Mouse (Mus musculus) neural tube, embryonic 11.5 days (tissue): ENCODE measurements around the gene Efcab14. TPM values are rescaled to one million over a fixed set of nuclear protein-coding genes. Genes with fewer than 3 reads are reported as not detected.

Experiments used
- ATAC-seq: fragments of 200-750 bp; cut with Nextera tagmentation; 2 replicates; pipeline ENCODE4 v1.8.0; 2017; ENCODE audit warnings: moderate number of reproducible peaks, mild to moderate bottlenecking, moderate TSS enrichment, moderate library complexity; ENCODE audit not compliant: insufficient read depth, low FRiP score, low TSS enrichment
- DNase-seq: peaks from one replicate; pipeline ENCODE4 v3.0.0-alpha.2; 2015; ENCODE audit warnings: low spot score
- H3K27ac ChIP-seq: fragments of 300-500 bp; sonication (generic); 2 replicates; pipeline ENCODE4 v1.5.1; 2014; ENCODE audit warnings: low read depth, mild to moderate bottlenecking, low read length
- H3K27me3 ChIP-seq: fragments of 300-500 bp; sonication (generic); 2 replicates; pipeline ENCODE4 v1.6.1; 2014; ENCODE audit warnings: mild to moderate bottlenecking, low read length, mixed read lengths; ENCODE audit not compliant: control insufficient read depth, insufficient read depth
- H3K36me3 ChIP-seq: fragments of 300-500 bp; sonication (generic); 2 replicates; pipeline ENCODE4 v1.6.1; 2014; ENCODE audit warnings: mild to moderate bottlenecking, low read length, moderate library complexity, mixed read lengths; ENCODE audit not compliant: control insufficient read depth, insufficient read depth
- H3K4me1 ChIP-seq: fragments of 300-500 bp; sonication (generic); 2 replicates; pipeline ENCODE4 v1.6.1; 2014; ENCODE audit warnings: low read length, mixed read lengths; ENCODE audit not compliant: control insufficient read depth, insufficient read depth
- H3K4me2 ChIP-seq: fragments of 300-500 bp; sonication (generic); 2 replicates; pipeline ENCODE4 v1.6.1; 2014; ENCODE audit warnings: low read depth, mild to moderate bottlenecking, moderate library complexity
- H3K4me3 ChIP-seq: fragments of 300-500 bp; sonication (generic); 2 replicates; pipeline ENCODE4 v1.5.1; 2014; ENCODE audit warnings: low read depth, low read length
- H3K9ac ChIP-seq: fragments of 300-500 bp; sonication (generic); 2 replicates; pipeline ENCODE4 v1.6.1; 2014; ENCODE audit warnings: mild to moderate bottlenecking, low read length
- H3K9me3 ChIP-seq: fragments of 300-500 bp; sonication (generic); 2 replicates; pipeline ENCODE4 v1.6.1; 2016; ENCODE audit warnings: low read length; ENCODE audit not compliant: control insufficient read depth
- WGBS: fragments of 180-500 bp; shearing (Covaris S2); extraction: QIAGEN DNeasy Blood & Tissue Kit; methylation state at CpG from one replicate; pipeline ENCODE4 v1.1.7; 2014; 5-methylcytosine and 5-hydroxymethylcytosine counted together
- polyA plus RNA-seq: library from polyadenylated mRNA; unstranded; fragments of >200 nt; fragmentation: Nextera tagmentation; extraction: Ambion mirVana; gene quantifications from 2 replicates; pipeline ENCODE4 v1.2.1, GENCODE M21; 2014

The Efcab14 gene
- polyA plus RNA-seq, 1 experiment from 2014 or later, result 44.7 TPM

DNA sequence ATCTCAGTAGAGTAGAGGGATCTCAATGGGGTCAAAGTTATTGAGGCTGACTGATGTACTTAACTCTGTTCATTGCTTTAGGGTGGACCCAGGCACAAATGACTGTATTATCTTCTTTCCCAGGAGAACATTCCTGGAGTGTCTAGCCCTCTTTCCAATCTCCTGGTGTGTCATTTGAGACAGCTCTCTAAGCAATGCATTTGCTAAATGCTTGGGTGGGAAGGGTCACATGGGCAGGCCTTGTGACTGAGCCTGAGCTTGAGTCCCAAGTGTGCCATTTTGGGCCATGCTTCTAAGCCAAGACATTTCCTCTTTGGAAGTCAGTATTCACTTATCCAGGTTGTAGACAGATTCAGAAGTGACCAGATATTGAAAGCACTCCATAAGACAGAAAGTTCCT is 83.9 kb downstream of the Efcab14 start:
- H3K9me3 ChIP-seq, result no peaks in the 10 kb centered on the region
- H3K36me3 ChIP-seq, result no peaks in the 10 kb centered on the region
- DNase-seq (no peak), ATAC-seq (no peak)
- H3K4me2 ChIP-seq, result no peak overlapping the region
- H3K27me3 ChIP-seq, result no peaks in the 10 kb centered on the region
- no peak overlapping the region for H3K27ac ChIP-seq
- H3K9ac ChIP-seq, result no peak overlapping the region
- no peaks in the 10 kb centered on the region for H3K4me1 ChIP-seq
- no peak overlapping the region for H3K4me3 ChIP-seq

GRCm38 (mm10) chr4:115821928-115822327 is 84.4 kb downstream of the Efcab14 start:
- H3K27ac ChIP-seq, result no peak overlapping the region
- no peaks in the 10 kb centered on the region for H3K27me3 ChIP-seq
- H3K9ac ChIP-seq, result no peak overlapping the region
- H3K4me2 ChIP-seq, result no peak overlapping the region
- no peak for DNase-seq
- H3K9me3 ChIP-seq, result no peaks in the 10 kb centered on the region
- no peaks in the 10 kb centered on the region for H3K4me1 ChIP-seq
- no peaks in the 10 kb centered on the region for H3K36me3 ChIP-seq
- 91% methylated on average over 3 of the region's 3 CpGs for WGBS
- ATAC-seq, result no peak
- H3K4me3 ChIP-seq, result no peak overlapping the region

DNA sequence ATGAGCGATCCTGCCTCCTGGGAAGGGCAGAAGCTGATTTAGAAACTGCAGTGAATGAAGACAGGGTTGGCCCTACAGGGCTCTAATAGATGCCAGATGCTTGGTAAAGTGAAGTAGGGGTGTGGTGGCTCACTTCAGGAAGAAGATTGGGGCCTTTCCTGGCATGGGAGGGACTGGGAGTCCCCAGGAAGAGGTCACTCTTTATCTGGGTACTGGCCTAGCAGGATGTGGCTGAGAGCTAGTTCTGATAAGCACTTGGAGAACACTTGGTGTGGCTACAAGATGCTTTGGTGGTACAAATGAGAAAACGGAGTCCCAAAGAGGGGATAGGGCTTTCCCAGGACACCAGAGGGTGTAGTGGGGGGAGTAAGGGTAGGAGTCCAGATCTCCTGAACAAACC is 86.6 kb downstream of the Efcab14 start:
- ATAC-seq, result no peak
- H3K4me1 ChIP-seq, result no peaks in the 10 kb centered on the region; the same call in 1 of the 2 replicates
- 78% methylated on average over 2 of the region's 2 CpGs for WGBS
- no peak overlapping the region for H3K27ac ChIP-seq
- no peak overlapping the region for H3K4me2 ChIP-seq
- H3K27me3 ChIP-seq, result no peaks in the 10 kb centered on the region
- no peaks in the 10 kb centered on the region for H3K36me3 ChIP-seq
- H3K9ac ChIP-seq, result no peak overlapping the region
- no peaks in the 10 kb centered on the region for H3K9me3 ChIP-seq
- no peak overlapping the region for H3K4me3 ChIP-seq
- no peak for DNase-seq

DNA sequence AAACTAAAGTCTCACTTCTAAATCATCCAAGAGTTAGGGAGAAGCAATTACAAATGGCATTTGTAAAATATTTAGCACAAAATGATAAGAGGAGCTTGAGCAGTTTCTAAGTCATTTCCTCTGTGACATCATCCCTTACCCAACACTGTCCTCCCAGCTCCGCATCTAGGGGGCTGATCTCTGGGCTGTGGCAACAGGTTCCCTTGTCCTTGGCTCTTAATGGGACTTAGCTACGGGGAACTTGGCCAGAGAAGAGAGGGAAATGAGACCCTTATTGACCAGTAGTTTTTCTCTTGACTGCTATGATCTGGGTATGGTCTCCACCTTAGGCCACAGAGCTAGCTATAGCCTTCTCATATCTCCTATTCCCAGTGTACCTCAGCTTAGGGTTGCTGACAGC is 87.7 kb downstream of the Efcab14 start:
- no peaks in the 10 kb centered on the region for H3K27me3 ChIP-seq
- no peaks in the 10 kb centered on the region for H3K9me3 ChIP-seq
- H3K4me1 ChIP-seq, result no peaks in the 10 kb centered on the region; the same call in 1 of the 2 replicates
- ATAC-seq (no peak), DNase-seq (no peak)
- H3K27ac ChIP-seq, result no peak overlapping the region
- no peak overlapping the region for H3K9ac ChIP-seq
- no peak overlapping the region for H3K4me3 ChIP-seq
- WGBS, result 76% methylated on average over 2 of the region's 2 CpGs
- no peaks in the 10 kb centered on the region for H3K36me3 ChIP-seq
- H3K4me2 ChIP-seq, result no peak overlapping the region

Other genes with a start within 250 kb of the Efcab14 start
- gene Cyp4a14, start 241.6 kb upstream of the Efcab14 start, polyA plus RNA-seq, result not detected in 2 replicates
- gene Cyp4a10, start 219.5 kb upstream of the Efcab14 start, polyA plus RNA-seq, result not detected in 2 replicates
- gene Cyp4a31, start 174.1 kb upstream of the Efcab14 start, polyA plus RNA-seq, result not detected in 2 replicates
- gene Cyp4a32, start 136.8 kb upstream of the Efcab14 start, polyA plus RNA-seq, result not detected in 2 replicates
- 0.22 TPM in 1 of 2 replicates, not detected in the other for gene Cyp4b1, start 90.0 kb upstream of the Efcab14 start, polyA plus RNA-seq
- gene Tex38, start 43.3 kb downstream of the Efcab14 start, polyA plus RNA-seq, result 0.42 TPM in 1 of 2 replicates, not detected in the other
- 51.1 and 51.4 TPM in 2 replicates for gene Atpaf1, start 47.1 kb downstream of the Efcab14 start, polyA plus RNA-seq
- gene Mob3c, start 90.3 kb downstream of the Efcab14 start, polyA plus RNA-seq, result 3.2 and 4.1 TPM in 2 replicates
- 21.2 and 25.5 TPM in 2 replicates for gene Mknk1, start 101.5 kb downstream of the Efcab14 start, polyA plus RNA-seq
- not detected in 2 replicates for gene Kncn, start 146.7 kb downstream of the Efcab14 start, polyA plus RNA-seq
- gene 6430628N08Rik, start 152.9 kb downstream of the Efcab14 start, polyA plus RNA-seq, result not detected in 2 replicates
- 0.38 and 0.77 TPM in 2 replicates for gene Dmbx1, start 202.2 kb downstream of the Efcab14 start, polyA plus RNA-seq